Mouse (Mus musculus) liver, postnatal 0 days (tissue): Measurements from ENCODE around the gene Slc22a14.
A peak's percentile ranks its signal among the peaks of the same experiment; 100 is the strongest.

Experiments used
- CTCF ChIP-seq: sonication (generic); IDR thresholded peaks from 2 replicates; pipeline ENCODE4 v1.5.1; 2016; ENCODE audit warnings: antibody characterized with exemption, low read depth
- EP300 ChIP-seq: IDR thresholded peaks from 2 replicates; pipeline ENCODE4 v1.6.1; 2016; ENCODE audit warnings: antibody characterized with exemption, low read depth, mild to moderate bottlenecking

DNA sequence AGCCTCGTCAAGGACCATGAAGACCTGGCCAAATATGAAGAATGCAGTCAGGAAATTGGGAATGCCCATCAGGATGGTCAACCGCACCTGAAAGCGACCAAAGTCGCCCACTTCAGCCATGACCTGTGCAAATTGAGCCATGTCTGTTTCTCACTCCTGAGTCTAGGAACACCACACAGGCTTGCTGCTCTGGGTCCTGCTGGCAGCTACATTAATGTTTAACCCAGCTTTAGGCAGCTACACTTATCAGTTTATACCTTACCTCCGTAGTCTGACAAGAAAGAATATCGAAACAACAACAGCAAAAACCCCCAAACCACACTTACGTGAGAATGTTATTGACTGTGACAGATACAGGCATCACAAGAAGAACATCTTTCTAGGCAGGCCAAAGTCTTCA, 133.8 kb downstream of the Slc22a14 start:
- TF ChIP-seq CTCF (no peak), EP300 (peak; percentile 16; the same call in 1 of the 2 replicates)
